Comparison of ENCODE assay signal across 12 mouse cellular contexts in the genomic region with DNA sequence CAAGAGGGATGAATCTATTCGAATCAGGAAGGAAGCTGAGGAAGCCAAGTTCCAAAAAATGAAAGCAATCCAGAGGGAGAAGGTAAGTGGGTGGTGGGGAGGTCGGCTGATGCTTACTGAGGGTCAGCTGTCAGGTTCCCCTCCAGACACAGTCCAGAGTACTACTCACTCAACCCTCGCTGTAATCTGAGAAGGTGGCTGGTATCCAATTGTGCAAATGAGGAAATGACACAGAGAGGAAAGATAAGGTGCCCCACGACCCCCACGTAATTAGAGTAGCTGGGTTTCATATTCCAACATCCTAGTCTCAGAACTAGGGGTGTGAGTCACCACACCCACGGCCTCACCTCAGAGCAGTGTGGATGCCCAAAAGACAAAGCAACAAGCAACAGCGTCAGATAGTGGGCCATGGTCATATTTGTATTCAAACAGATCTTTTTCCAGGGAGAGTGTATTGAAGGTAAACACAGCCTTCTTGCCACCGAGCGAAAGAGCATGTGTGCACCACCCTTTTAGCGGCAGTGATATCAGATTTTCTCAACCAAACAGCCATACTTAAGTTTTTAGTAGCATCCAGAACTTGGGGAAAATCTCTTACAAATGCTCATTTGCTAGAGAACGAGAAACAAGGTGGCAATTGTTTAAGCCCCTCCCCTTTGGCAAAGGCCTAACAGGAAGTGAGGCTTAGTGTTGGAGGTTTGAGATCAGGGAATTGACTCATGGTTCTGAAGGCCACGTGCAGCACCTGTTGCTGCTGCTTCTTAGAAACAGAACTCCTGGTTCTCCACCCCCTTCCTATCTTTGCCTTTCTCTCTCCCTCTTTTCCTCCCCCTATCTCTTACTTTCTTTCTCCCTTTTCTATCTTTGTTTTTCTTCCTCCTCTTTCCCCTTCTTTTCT. TPM values are rescaled to one million over a fixed set of nuclear protein-coding genes. Genes with fewer than 3 reads are reported as not detected.
DNase-seq lines count a peak whose midpoint lies in the region; ATAC-seq and TF ChIP-seq lines count a peak whose summit lies in the region.
"Had no signal": no experiment of that assay in that cellular context is flagged by ENCODE, and none has a peak within 500 bp of the region (broad histone marks: within the 10 kb centered on the region; RNA-seq: fewer than 3 reads in every experiment).

No protein-coding gene starts in this region.

- no peak overlapping the region for H3K4me3 ChIP-seq in liver, adult 2 months (ENCODE audit: insufficient read depth, low read depth, low read length)
- no peak overlapping the region for H3K4me3 ChIP-seq in embryonic facial prominence, embryonic 11.5 days (ENCODE audit: low read depth, low read length)
- H3K4me3 ChIP-seq: erythroblast, embryonic 14.5 days; midbrain, embryonic 15.5 days had no signal

- H3K9ac ChIP-seq in liver, adult 2 months (ENCODE audit: low read depth, low read length), result no peak overlapping the region
- H3K9ac ChIP-seq in embryonic facial prominence, embryonic 11.5 days (replicated peaks; ENCODE audit: low read length), result no peak overlapping the region
- H3K9ac ChIP-seq: liver, embryonic 14.5 days; midbrain, embryonic 15.5 days had no signal

- ATAC-seq in embryonic facial prominence, embryonic 11.5 days (replicated peaks; ENCODE audit: insufficient number of reproducible peaks, low FRiP score, low TSS enrichment, low read depth), result peak; percentile 65
- 0 out of 2 replicates have a peak, but pooled peaks have one; percentile 34 for ATAC-seq in megakaryocyte-erythroid progenitor cell, adult 5-6 weeks (replicated peaks; ENCODE audit: low FRiP score, low TSS enrichment, poor library complexity, severe bottlenecking)
- ATAC-seq: midbrain, embryonic 15.5 days had no signal

- H3K36me3 ChIP-seq in liver, adult 2 months (ENCODE audit: control insufficient read depth, insufficient read depth, low read length), result no peaks in the 10 kb centered on the region
- no peaks in the 10 kb centered on the region for H3K36me3 ChIP-seq in embryonic facial prominence, embryonic 11.5 days (replicated peaks; ENCODE audit: control insufficient read depth, insufficient read depth, low read depth, low read length)
- H3K36me3 ChIP-seq: midbrain, embryonic 15.5 days had no signal

- no peak for TF ChIP-seq POLR2A in liver, adult 2 months (IDR thresholded peaks at IDR 0.05; ENCODE audit: extremely low read depth, insufficient read depth, low read length)

- H3K27me3 ChIP-seq in liver, adult 2 months (ENCODE audit: control insufficient read depth, insufficient read depth, low read length), result no peaks in the 10 kb centered on the region
- no peaks in the 10 kb centered on the region for H3K27me3 ChIP-seq in embryonic facial prominence, embryonic 11.5 days (ENCODE audit: control insufficient read depth, insufficient read depth, low read length)
- H3K27me3 ChIP-seq: midbrain, embryonic 15.5 days had no signal

- no peaks in the 10 kb centered on the region for H3K9me3 ChIP-seq in embryonic facial prominence, embryonic 11.5 days (replicated peaks; ENCODE audit: control insufficient read depth, low read length)
- H3K9me3 ChIP-seq: midbrain, embryonic 15.5 days had no signal

- DNase-seq in adrenal gland, postnatal 14 days, result peak; percentile 11
- no peak for DNase-seq in adrenal gland, postnatal 4 days (ENCODE audit: low spot score in 2 of 2)
- peak; percentile 28 for DNase-seq in liver, adult 2 months (ENCODE audit: extremely low read depth, low read depth, low spot score)
- DNase-seq in liver, result no peak
- peak; percentile 34 for DNase-seq in embryonic facial prominence, embryonic 11.5 days (ENCODE audit: low spot score)
- DNase-seq in urinary bladder, postnatal 25 days (ENCODE audit: low spot score), result no peak
- DNase-seq in retina, postnatal 1 day, result no peak
- DNase-seq: gastrocnemius, postnatal 25 days had no signal

- no peaks in the 10 kb centered on the region for H3K79me2 ChIP-seq in liver, adult 2 months (ENCODE audit: control insufficient read depth, insufficient read depth, low read length)

- no peak overlapping the region for H3K4me2 ChIP-seq in embryonic facial prominence, embryonic 11.5 days (ENCODE audit: low read depth, low read length)
- H3K4me2 ChIP-seq: midbrain, embryonic 15.5 days had no signal

- TF ChIP-seq CTCF in liver, adult 2 months (IDR thresholded peaks at IDR 0.05; ENCODE audit: low read depth, low read length), result no peak

- no peak overlapping the region for H3K27ac ChIP-seq in liver, adult 2 months (replicated peaks; ENCODE audit: insufficient read depth, low read depth, low read length)
- no peak overlapping the region; the same call in 1 of the 2 replicates for H3K27ac ChIP-seq in embryonic facial prominence, embryonic 11.5 days (replicated peaks; ENCODE audit: low read depth, low read length)
- H3K27ac ChIP-seq: liver, embryonic 14.5 days; midbrain, embryonic 15.5 days had no signal

- WGBS in liver, adult 2 months, result 35% methylated on average over 12 of the region's 12 CpGs
- 37% methylated on average over 12 of the region's 12 CpGs for WGBS in embryonic facial prominence, embryonic 11.5 days

- H3K4me1 ChIP-seq in liver, adult 2 months (ENCODE audit: control insufficient read depth, insufficient read depth, low read length), result peaks cover 9% of the 10 kb centered on the region
- no peaks in the 10 kb centered on the region; the same call in 1 of the 2 replicates for H3K4me1 ChIP-seq in embryonic facial prominence, embryonic 11.5 days (ENCODE audit: control insufficient read depth, insufficient read depth, low read length)
- H3K4me1 ChIP-seq: midbrain, embryonic 15.5 days had no signal

RNA-seq across cellular contexts. Expression of gene Epsti1, which starts 28.4 kb away (rescaled TPM):
- total RNA-seq in adrenal gland, postnatal 14 days (2021), result 1.5 and 7.5 TPM in 2 replicates
- total RNA-seq in adrenal gland, postnatal 4 days (2021), result 1 to 10 TPM; 2.0 to 2.9 TPM
- 3.7 and 5.9 TPM in 2 replicates for total RNA-seq in liver, adult 2 months (2014; rRNA removed)
- 0.95 and 1.4 TPM in 2 replicates for polyA plus RNA-seq in liver, adult 2 months (2012; rRNA removed)
- 0.13 and 0.33 TPM in 2 replicates for polyA plus RNA-seq in embryonic facial prominence, embryonic 11.5 days (2014; fragmentation: Nextera tagmentation; extraction: Ambion mirVana)
- total RNA-seq in megakaryocyte-erythroid progenitor cell, adult 5-6 weeks (2014; fragmentation: Nextera tagmentation), result 0.52 and 1.7 TPM in 2 replicates
- total RNA-seq in megakaryocyte-erythroid progenitor cell, adult 5-6 weeks (2017), result 21.2 and 24.5 TPM in 2 replicates

RNA-seq across cellular contexts. Expression of gene Dnajc15, which starts 57.5 kb away (rescaled TPM):
- total RNA-seq in adrenal gland, postnatal 14 days (2021), result 460 and 483 TPM in 2 replicates
- total RNA-seq in adrenal gland, postnatal 4 days (2021), result 100 to 1,000 TPM; 337 to 380 TPM
- total RNA-seq in liver, adult 2 months (2014; rRNA removed), result 9.0 and 10.1 TPM in 2 replicates
- 5.3 and 5.8 TPM in 2 replicates for polyA plus RNA-seq in liver, adult 2 months (2012; rRNA removed)
- 126 and 129 TPM in 2 replicates for polyA plus RNA-seq in embryonic facial prominence, embryonic 11.5 days (2014; fragmentation: Nextera tagmentation; extraction: Ambion mirVana)
- total RNA-seq in megakaryocyte-erythroid progenitor cell, adult 5-6 weeks (2014; fragmentation: Nextera tagmentation), result 37.4 and 46.6 TPM in 2 replicates
- 30.7 and 45.1 TPM in 2 replicates for total RNA-seq in megakaryocyte-erythroid progenitor cell, adult 5-6 weeks (2017)

Comparison
In these comparisons a context has a peak if more than half of its experiments do, and no peak if none do; other contexts are left out.
1. DNase-seq: peak in adrenal gland, postnatal 14 days (single experiment), liver, adult 2 months (single experiment) and embryonic facial prominence, embryonic 11.5 days (single experiment); none in adrenal gland, postnatal 4 days (0 of 2), liver (single experiment), urinary bladder, postnatal 25 days (single experiment) and retina, postnatal 1 day (single experiment).